Mouse (Mus musculus): ENCODE results near the gene Gper1. TPM values are rescaled to one million over a fixed set of nuclear protein-coding genes. Genes with fewer than 3 reads are reported as not detected.
A peak's percentile ranks its signal among the peaks of the same experiment; 100 is the strongest.

The Gper1 gene
- polyA plus RNA-seq, 1 experiment from 2014 or later = 7.9 TPM

DNA sequence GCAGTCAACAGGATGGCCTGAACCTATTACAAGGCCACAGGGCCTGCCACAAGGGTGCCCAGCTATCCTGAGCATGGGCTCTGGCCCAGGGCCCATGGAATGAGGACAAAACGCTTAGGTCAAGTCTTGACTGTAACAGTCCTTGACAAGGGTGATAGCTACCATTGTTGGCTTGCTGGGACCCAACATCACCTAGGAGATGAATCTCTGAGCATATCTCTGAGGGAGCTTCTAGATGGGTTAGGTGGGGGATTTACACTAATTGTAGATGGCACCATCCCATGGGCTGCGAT, 18.7 kb downstream of the Gper1 start:
- ATAC-seq (ENCODE audit: low FRiP score) = no peak
- no peaks in the 10 kb centered on the region for H3K27me3 ChIP-seq
- peaks cover 33% of the 10 kb centered on the region for H3K4me1 ChIP-seq (replicated peaks)
- H3K9me3 ChIP-seq = no peaks in the 10 kb centered on the region
- H3K27ac ChIP-seq = peak overlapping the region; percentile 14; the same call in 1 of the 2 replicates
- 96% methylated on average over 2 of the region's 2 CpGs for WGBS
- no peaks in the 10 kb centered on the region for H3K36me3 ChIP-seq
- no peak overlapping the region for H3K4me3 ChIP-seq
- no peak overlapping the region for H3K9ac ChIP-seq
- no peak overlapping the region for H3K4me2 ChIP-seq

DNA sequence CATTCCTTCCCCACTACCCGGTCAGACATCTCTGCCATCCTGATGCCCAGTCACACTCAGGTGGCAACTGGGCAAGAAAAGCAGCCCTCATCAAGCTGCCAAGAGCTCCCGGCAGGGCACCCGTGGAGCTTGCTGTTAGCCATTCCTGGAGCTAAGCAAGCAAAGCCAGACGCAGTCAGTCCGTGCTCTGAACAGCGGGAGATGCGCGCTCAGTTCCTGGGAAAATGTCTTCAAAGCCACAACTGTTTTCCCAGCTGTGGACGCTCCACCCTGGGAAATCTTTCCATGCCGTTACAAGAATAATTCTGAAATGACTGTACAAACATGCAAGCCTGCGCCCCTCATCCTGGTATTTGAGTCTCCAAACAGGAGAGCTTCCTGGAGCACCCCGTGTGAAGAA, 19.5 kb downstream of the Gper1 start:
- Histone ChIP-seq H3K27ac (peak overlapping the region; percentile 14), H3K9me3 (no peaks in the 10 kb centered on the region), H3K4me3 (no peak overlapping the region), H3K36me3 (no peaks in the 10 kb centered on the region), H3K4me2 (no peak overlapping the region), H3K4me1 (replicated peaks) (peaks cover 33% of the 10 kb centered on the region), H3K9ac (no peak overlapping the region), H3K27me3 (no peaks in the 10 kb centered on the region)
- ATAC-seq (ENCODE audit: low FRiP score) = no peak
- WGBS = 72% methylated on average over 12 of the region's 12 CpGs

DNA sequence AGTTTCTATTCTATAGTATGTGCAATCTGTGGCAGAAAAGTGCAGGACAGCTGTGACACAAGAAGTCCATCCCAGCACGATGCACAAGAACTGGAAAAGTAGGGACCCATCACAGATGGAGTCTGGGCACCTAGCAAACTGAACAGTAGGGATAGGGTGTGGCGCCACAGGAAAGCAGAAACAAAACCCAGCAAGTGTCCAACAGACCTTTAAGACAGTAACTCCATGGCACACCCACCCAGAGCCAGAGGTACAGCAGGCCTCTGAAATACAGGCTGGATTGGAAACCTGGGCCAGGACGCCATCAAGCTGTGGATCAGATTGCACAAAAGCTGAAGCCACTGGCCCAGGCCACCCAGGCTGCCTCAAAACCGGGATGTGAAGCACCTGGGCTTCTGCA, 20.0 kb downstream of the Gper1 start:
- no peak overlapping the region for H3K9ac ChIP-seq
- H3K36me3 ChIP-seq = no peaks in the 10 kb centered on the region
- no peak overlapping the region for H3K4me3 ChIP-seq
- H3K4me2 ChIP-seq = no peak overlapping the region
- H3K9me3 ChIP-seq = no peaks in the 10 kb centered on the region
- 74% methylated on average over 4 of the region's 4 CpGs for WGBS
- H3K27ac ChIP-seq = peak overlapping the region; percentile 31
- peaks cover 33% of the 10 kb centered on the region for H3K4me1 ChIP-seq (replicated peaks)
- no peaks in the 10 kb centered on the region for H3K27me3 ChIP-seq
- no peak for ATAC-seq (ENCODE audit: low FRiP score)

DNA sequence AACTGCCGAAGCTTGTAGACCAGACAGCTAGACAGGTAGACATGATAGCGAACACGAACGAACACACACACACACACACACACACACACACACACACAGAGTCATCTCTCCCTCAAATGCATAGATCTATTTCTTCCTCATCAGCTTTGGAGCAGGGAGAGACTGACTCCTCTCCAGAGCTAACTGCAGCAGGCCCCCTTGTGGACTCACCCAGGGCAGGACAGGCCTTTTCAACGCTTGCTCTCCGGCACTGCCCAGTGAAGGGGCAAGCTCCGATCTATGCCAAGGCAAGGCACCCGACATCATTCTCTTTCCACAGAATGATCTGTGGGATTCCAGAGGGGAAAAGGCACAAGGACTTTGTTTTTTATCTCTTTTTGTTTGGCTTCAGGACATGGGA, 22.3 kb downstream of the Gper1 start:
- Histone ChIP-seq H3K9ac (no peak overlapping the region), H3K4me3 (no peak overlapping the region), H3K36me3 (no peaks in the 10 kb centered on the region), H3K4me1 (replicated peaks) (peaks cover 45% of the 10 kb centered on the region), H3K4me2 (no peak overlapping the region), H3K27me3 (no peaks in the 10 kb centered on the region), H3K27ac (no peak overlapping the region), H3K9me3 (no peaks in the 10 kb centered on the region)
- ATAC-seq (ENCODE audit: low FRiP score) = no peak
- WGBS = 88% methylated on average over 8 of the region's 8 CpGs

- no peaks in the 10 kb centered on the region for H3K27me3 ChIP-seq
- H3K27ac ChIP-seq = no peak overlapping the region
- no peak for ATAC-seq (ENCODE audit: low FRiP score)
- H3K4me1 ChIP-seq (replicated peaks) = peaks cover 34% of the 10 kb centered on the region
- no peak overlapping the region for H3K9ac ChIP-seq
- H3K4me2 ChIP-seq = no peak overlapping the region
- H3K36me3 ChIP-seq = 0 out of 2 replicates have a peak, but pooled peaks cover 8% of the 10 kb centered on the region
- no peaks in the 10 kb centered on the region for H3K9me3 ChIP-seq
- 77% methylated on average over 6 of the region's 6 CpGs for WGBS
- no peak overlapping the region for H3K4me3 ChIP-seq
Measured at GRCm38 (mm10) chr5:139448025-139448424, 25.1 kb downstream of the Gper1 start.

DNA sequence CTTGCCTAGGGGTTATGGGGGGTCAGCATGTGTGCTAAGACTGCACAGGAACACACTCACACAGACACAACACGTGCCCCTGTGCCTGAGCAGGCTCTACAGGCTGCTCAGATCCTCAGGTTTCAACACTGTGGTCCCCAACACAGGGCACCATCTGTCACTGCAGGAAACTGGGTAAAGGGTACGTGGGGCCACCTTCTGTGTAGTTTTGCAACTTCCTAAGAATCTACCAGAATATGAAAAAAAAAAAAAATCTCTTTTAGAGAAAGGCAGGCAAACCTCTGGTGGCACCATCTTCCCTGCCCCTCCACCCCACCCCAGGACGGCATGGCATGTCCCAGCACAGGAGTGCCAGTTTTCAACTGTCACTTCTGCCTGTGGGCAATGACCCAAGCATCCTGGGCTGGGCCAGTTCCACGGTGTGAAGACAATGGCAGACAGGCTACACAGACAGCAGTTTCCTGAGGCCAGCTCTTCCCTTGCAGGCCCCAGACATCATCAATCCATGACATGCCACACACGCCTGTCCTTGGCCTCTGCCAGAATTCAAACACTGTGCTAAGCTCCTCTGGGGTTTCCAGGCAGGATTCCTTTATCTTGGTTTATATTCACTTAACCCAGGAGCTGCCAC, 26.3 kb downstream of the Gper1 start:
- ATAC-seq (ENCODE audit: low FRiP score) = peak; percentile 66
- Histone ChIP-seq H3K36me3 (peaks cover 12% of the 10 kb centered on the region; the same call in 1 of the 2 replicates), H3K4me1 (replicated peaks) (peaks cover 41% of the 10 kb centered on the region), H3K27ac (peak overlapping the region; percentile 79), H3K4me3 (no peak overlapping the region), H3K9me3 (no peaks in the 10 kb centered on the region), H3K27me3 (no peaks in the 10 kb centered on the region), H3K4me2 (no peak overlapping the region), H3K9ac (peak overlapping the region; percentile 51)
- WGBS = 28% methylated on average over 5 of the region's 5 CpGs

GRCm38 (mm10) chr5:139449926-139450325, 27.0 kb downstream of the Gper1 start:
- 25% methylated on average over 4 of the region's 4 CpGs for WGBS
- no peak overlapping the region for H3K4me2 ChIP-seq
- H3K9ac ChIP-seq = peak overlapping the region; percentile 51
- peaks cover 16% of the 10 kb centered on the region; the same call in 1 of the 2 replicates for H3K36me3 ChIP-seq
- peak overlapping the region; percentile 79 for H3K27ac ChIP-seq
- H3K27me3 ChIP-seq = no peaks in the 10 kb centered on the region
- H3K9me3 ChIP-seq = no peaks in the 10 kb centered on the region
- no peak overlapping the region for H3K4me3 ChIP-seq
- H3K4me1 ChIP-seq (replicated peaks) = peaks cover 41% of the 10 kb centered on the region
- peak; percentile 80 for ATAC-seq (ENCODE audit: low FRiP score)

GRCm38 (mm10) chr5:139453031-139453430, 30.1 kb downstream of the Gper1 start:
- H3K4me2 ChIP-seq = no peak overlapping the region
- no peak overlapping the region for H3K9ac ChIP-seq
- 81% methylated on average over 10 of the region's 10 CpGs for WGBS
- no peak for ATAC-seq (ENCODE audit: low FRiP score)
- H3K4me3 ChIP-seq = no peak overlapping the region
- peaks cover 21% of the 10 kb centered on the region; the same call in 1 of the 2 replicates for H3K36me3 ChIP-seq
- H3K27me3 ChIP-seq = no peaks in the 10 kb centered on the region
- H3K9me3 ChIP-seq = no peaks in the 10 kb centered on the region
- H3K4me1 ChIP-seq (replicated peaks) = peaks cover 35% of the 10 kb centered on the region
- no peak overlapping the region for H3K27ac ChIP-seq

DNA sequence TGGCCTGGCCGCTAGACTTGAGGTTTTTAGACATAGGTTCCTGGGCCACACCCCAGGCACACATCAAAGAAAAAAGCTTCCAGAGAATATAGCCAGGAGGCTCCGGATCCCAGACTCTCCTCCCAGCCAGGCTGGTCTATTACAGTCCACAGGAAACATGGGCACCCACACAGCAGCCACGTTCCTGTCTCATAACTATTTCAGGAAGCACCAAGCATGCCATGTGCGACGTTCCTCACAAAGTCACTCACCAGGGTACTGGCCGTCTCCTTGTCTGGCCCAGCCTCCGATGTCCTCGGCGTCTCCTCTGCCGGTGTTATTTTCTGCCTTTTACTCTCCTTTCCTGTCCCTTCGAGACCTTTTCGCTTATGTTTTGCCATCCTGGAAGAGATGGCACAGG, 32.2 kb downstream of the Gper1 start:
- Histone ChIP-seq H3K4me2 (no peak overlapping the region), H3K36me3 (peaks cover 21% of the 10 kb centered on the region; the same call in 1 of the 2 replicates), H3K9me3 (no peaks in the 10 kb centered on the region), H3K4me1 (replicated peaks) (peaks cover 32% of the 10 kb centered on the region), H3K27me3 (no peaks in the 10 kb centered on the region), H3K9ac (no peak overlapping the region), H3K4me3 (no peak overlapping the region), H3K27ac (no peak overlapping the region)
- WGBS = 85% methylated on average over 12 of the region's 12 CpGs
- no peak for ATAC-seq (ENCODE audit: low FRiP score)

DNA sequence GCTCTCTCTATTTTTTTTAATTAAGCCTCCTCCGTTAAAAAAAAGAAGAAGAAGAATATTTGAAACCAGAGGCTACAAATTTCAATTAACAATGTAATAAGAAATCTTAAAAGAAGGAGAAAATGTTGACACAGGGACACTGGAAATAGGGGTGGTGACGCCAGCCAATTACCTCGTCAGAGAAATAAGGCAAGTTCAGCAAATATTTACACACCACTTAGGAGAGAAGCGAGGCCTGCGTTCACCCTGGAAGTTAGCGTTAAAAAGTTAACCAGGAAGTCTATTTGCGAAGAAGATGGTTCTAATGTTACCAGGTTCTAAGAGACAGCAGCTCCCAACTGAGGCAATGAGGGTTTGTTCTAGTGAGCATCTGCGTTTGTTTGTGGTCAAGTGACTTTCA, 34.3 kb downstream of the Gper1 start:
- Histone ChIP-seq H3K27me3 (0 out of 2 replicates have a peak, but pooled peaks cover 6% of the 10 kb centered on the region), H3K9me3 (no peaks in the 10 kb centered on the region), H3K36me3 (peaks cover 21% of the 10 kb centered on the region; the same call in 1 of the 2 replicates), H3K9ac (no peak overlapping the region), H3K27ac (no peak overlapping the region), H3K4me1 (replicated peaks) (peaks cover 27% of the 10 kb centered on the region), H3K4me3 (no peak overlapping the region), H3K4me2 (no peak overlapping the region)
- ATAC-seq (ENCODE audit: low FRiP score) = no peak
- WGBS = 93% methylated on average over 8 of the region's 8 CpGs

DNA sequence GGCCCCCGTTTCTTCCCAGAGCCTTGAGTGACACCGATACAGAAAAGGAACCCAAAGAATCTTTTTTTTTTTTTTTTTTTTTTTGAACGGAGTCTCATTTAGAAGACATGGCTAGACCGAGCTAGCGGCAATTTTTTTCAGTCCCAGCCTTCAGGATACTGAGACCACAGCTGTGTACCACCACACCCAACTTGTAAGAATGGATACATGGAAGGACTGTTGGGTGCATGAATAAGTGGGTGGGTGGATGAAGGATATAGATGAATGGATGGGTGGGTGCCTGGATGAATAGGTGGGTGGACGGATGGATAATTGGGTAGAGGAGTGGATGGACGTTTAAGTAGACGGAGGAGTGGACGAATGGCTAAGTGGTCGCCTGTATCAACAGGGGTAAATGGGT, 37.0 kb downstream of the Gper1 start:
- ATAC-seq (ENCODE audit: low FRiP score) = peak; percentile 68
- no peaks in the 10 kb centered on the region for H3K9me3 ChIP-seq
- peaks cover 19% of the 10 kb centered on the region for H3K4me1 ChIP-seq (replicated peaks)
- peak overlapping the region; percentile 76 for H3K9ac ChIP-seq
- 9% methylated on average over 10 of the region's 10 CpGs for WGBS
- H3K27me3 ChIP-seq = 0 out of 2 replicates have a peak, but pooled peaks cover 10% of the 10 kb centered on the region
- peak overlapping the region; percentile 64 for H3K4me3 ChIP-seq
- H3K36me3 ChIP-seq = peaks cover 5% of the 10 kb centered on the region; the same call in 1 of the 2 replicates
- H3K27ac ChIP-seq = no peak overlapping the region
- H3K4me2 ChIP-seq = peak overlapping the region; percentile 76

- 3% methylated on average over 42 of the region's 42 CpGs for WGBS
- peak within 1 kb of the TSS; percentile 64 for H3K4me3 ChIP-seq
- peak within 1 kb of the TSS; percentile 76 for H3K9ac ChIP-seq
- H3K27ac ChIP-seq = no peak within 1 kb of the TSS
- peak; percentile 99 for ATAC-seq (ENCODE audit: low FRiP score)
- H3K4me1 ChIP-seq (replicated peaks) = peaks cover 19% of the 10 kb centered on the region
- peak within 1 kb of the TSS; percentile 76 for H3K4me2 ChIP-seq
- H3K9me3 ChIP-seq = no peaks in the 10 kb centered on the region
- no peaks in the 10 kb centered on the region for H3K36me3 ChIP-seq
- 0 out of 2 replicates have a peak, but pooled peaks cover 10% of the 10 kb centered on the region for H3K27me3 ChIP-seq
Measured at GRCm38 (mm10) chr5:139460384-139461067, 37.6 kb downstream of the Gper1 start, which contains the start of gene 3110082I17Rik. Gene 3110082I17Rik (minus strand): TSS chr5:139460527.

All from hindbrain, embryonic 13.5 days (tissue).